Mouse (Mus musculus) B cell, adult 2 months (primary cell): Measurements from ENCODE around the gene Pla2g3.
A peak's percentile ranks its signal among the peaks of the same experiment; 100 is the strongest.

Source experiments
- DNase-seq, 2 experiments: peaks; one replicate each; pipeline ENCODE4 v3.0.0; 2022

Gene Pla2g3

GRCm38 (mm10) chr11:3539111-3539825 is 51.2 kb downstream of the Pla2g3 start:
- peak; percentile 71 to 75 for DNase-seq

DNA sequence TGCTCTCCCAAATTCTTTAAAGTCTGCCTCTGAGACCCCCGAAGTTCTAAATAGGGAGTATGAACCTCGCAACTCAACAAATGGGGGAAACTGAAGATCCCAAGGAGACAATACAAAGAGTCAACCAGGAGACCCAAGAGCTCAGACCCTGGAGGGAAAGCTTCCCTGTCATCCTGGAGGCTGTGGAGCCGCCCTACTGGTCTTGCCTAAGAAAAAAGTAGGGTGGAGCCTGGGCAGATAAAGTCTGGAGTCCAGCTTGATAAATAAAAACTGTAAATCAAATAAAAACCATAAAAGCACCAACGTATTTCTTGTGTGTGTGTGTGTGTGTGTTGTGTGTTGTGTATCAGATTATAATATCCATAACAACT is 51.7 kb downstream of the Pla2g3 start:
- no peak for DNase-seq

DNA sequence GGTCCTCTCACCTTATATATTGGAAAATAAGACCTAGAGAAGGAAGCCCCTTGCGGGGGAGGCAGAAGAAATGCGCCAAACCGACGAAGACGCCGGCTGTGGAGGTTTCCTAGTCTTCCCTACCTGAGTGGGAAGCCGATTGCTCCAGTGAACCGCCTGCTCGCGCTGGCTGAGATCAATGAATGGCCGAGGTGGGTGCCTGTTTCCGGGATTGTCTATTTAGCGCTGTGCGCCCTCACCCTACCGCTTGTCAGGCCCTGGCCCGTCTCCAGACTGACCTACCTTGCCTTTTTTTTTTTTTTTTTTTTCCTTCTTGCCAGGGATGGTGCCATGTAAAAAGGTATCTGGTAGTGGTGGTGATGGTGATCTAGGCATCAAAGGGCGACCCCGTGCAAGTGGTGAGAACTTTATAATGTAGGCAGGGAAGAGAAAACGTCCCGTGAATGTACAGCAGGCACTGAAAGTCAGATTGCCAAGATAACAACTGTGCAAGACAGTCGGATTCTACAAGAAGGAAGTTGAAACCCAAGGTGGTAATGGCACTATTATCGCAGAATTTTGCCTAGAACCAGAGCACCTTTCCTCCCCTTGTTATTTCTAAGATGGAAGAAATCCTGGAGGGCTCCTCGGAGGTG is 52.5 kb downstream of the Pla2g3 start, which contains the start of gene Smtn:
Gene Smtn (minus strand): TSS at position 162 of the 635 bp plus-strand sequence.
- DNase-seq = no peak

GRCm38 (mm10) chr11:3541932-3542331 is 53.8 kb downstream of the Pla2g3 start:
- no peak for DNase-seq

- DNase-seq = no peak
These were observed 54.9 kb downstream of the Pla2g3 start for GRCm38 (mm10) chr11:3543001-3543400.

- no peak for DNase-seq
These were observed 56.3 kb downstream of the Pla2g3 start for GRCm38 (mm10) chr11:3544409-3544808.

- no peak for DNase-seq
These were observed 57.6 kb downstream of the Pla2g3 start for GRCm38 (mm10) chr11:3545531-3546241.

GRCm38 (mm10) chr11:3546242-3546562 is 58.1 kb downstream of the Pla2g3 start:
- no peak for DNase-seq

DNA sequence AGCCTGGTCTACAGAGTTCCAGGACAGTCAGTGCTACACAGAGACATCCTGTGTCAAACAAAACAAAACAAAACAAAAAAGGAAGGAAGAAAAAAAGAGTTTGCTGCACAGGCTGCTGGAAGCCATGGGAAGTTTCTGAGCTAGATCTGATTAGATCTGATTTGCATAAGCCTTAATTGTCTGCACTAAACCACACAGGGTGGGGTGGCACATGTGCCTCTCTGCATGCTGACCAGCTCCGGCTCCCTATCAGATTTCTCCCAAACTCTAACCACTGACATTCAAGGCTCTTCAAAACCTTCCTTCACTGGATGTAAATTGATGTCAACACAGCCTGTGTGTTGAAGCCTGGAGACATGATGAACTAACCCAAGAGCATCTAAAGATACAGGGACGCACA is 59.0 kb downstream of the Pla2g3 start:
- no peak for DNase-seq

DNA sequence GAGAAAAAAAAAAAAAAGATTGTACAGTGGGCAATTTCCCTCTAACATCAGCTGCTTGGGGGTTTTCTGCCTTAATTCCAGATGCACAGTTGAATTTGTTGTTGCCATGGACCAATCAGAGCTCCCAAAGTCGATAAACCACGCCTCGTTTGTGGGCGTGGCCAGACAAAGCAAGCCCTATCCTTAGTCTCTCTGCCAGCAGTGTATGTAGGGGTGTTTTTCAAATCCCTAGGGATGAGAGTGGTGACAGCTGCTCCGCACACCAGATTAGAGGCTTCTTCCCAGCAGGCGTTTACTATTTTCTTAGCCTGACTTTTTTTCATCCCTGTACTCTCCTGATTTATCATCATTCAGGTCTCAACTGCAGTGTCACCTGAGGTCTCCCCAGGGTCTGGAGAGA is 59.9 kb downstream of the Pla2g3 start:
- DNase-seq = peak in 1 of 2 experiments; percentile 19

- no peak for DNase-seq
These were observed 60.6 kb downstream of the Pla2g3 start for GRCm38 (mm10) chr11:3548564-3549295.
